ENCODE assay signal across 22 mouse cellular contexts in the genomic region with DNA sequence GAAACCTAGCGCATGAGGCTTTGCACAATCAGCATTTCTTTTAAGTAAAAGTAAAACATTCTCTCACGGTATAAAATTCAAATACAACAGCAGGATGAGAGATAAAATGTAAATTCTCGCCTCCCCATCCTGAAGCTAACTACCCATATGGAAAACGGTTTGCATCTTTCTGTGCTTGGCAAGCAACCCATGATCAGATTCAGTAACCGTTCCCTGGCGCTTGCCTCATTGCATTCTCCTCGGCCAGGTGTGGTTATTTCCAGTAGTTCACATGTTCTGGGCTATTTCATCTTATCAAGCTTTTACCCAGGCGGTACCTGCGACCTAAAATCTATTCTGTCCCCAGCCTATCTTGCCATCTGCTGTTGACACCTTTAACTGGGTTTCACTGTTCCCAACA.
DNase-seq lines count a peak whose midpoint lies in the region; TF ChIP-seq lines count a peak whose summit lies in the region.
"Had no signal": no experiment of that assay in that cellular context is flagged by ENCODE, and none has a peak within 500 bp of the region (broad histone marks: within the 10 kb centered on the region; RNA-seq: fewer than 3 reads in every experiment).

No protein-coding gene starts in this region.

- no peaks in the 10 kb centered on the region for H3K36me3 ChIP-seq in heart, adult 2 months (ENCODE audit: control insufficient read depth, insufficient read depth, low read length)
- H3K36me3 ChIP-seq: embryonic facial prominence, embryonic 13.5 days; embryonic facial prominence, embryonic 15.5 days; forebrain, embryonic 10.5 days; forebrain, embryonic 12.5 days had no signal

- H3K4me3 ChIP-seq in heart, adult 2 months = no peak overlapping the region
- H3K4me3 ChIP-seq: embryonic facial prominence, embryonic 13.5 days; embryonic facial prominence, embryonic 15.5 days; erythroblast, embryonic 14.5 days; forebrain, embryonic 10.5 days; forebrain, embryonic 12.5 days had no signal

- peak; percentile 64 for DNase-seq in heart, adult 11 months
- DNase-seq in heart, adult 2 months = no peak
- DNase-seq in layer of hippocampus, adult 9-11 months = peak; percentile 34
- no peak for DNase-seq in layer of hippocampus, adult 9-10 months (ENCODE audit: low spot score)
- peak; percentile 36 for DNase-seq in right cerebral cortex, postnatal 25 days
- DNase-seq in right cerebral cortex, postnatal 36 days (ENCODE audit: low spot score in 2 of 2) = no peak
- DNase-seq in adrenal gland, postnatal 25 days = no peak
- DNase-seq: adrenal gland, adult 2 months; adrenal gland, postnatal 10 days; adrenal gland, postnatal 36 days; cerebellum, adult 11 months; cerebellum, adult 18-20 months; cerebellum, adult 8-10 months; cerebellum, adult 9-11 months; cerebellum, postnatal 14 days; cerebellum, postnatal 36 days; embryo, embryonic 11 days had no signal

- WGBS in heart, adult 2 months = 80% methylated on average over 9 of the region's 9 CpGs

- no peaks in the 10 kb centered on the region for H3K79me2 ChIP-seq in heart, adult 2 months (replicated peaks; ENCODE audit: control insufficient read depth, insufficient read depth, low read length)

- TF ChIP-seq EP300 in heart, adult 2 months (IDR thresholded peaks at IDR 0.05; ENCODE audit: insufficient read depth, low read depth, low read length) = no peak

- no peak overlapping the region for H3K27ac ChIP-seq in heart, adult 2 months
- H3K27ac ChIP-seq: embryonic facial prominence, embryonic 13.5 days; embryonic facial prominence, embryonic 15.5 days; forebrain, embryonic 10.5 days; forebrain, embryonic 12.5 days had no signal

- H3K9ac ChIP-seq in heart, adult 2 months (ENCODE audit: low read depth, low read length) = no peak overlapping the region
- H3K9ac ChIP-seq: embryonic facial prominence, embryonic 13.5 days; embryonic facial prominence, embryonic 15.5 days; forebrain, embryonic 12.5 days had no signal

- intact Hi-C loops in heart, adult 2 months (cut with DNase I) = no loop called here

- no peaks in the 10 kb centered on the region for H3K27me3 ChIP-seq in heart, adult 2 months (ENCODE audit: control insufficient read depth, insufficient read depth, low read length)
- H3K27me3 ChIP-seq: embryonic facial prominence, embryonic 13.5 days; embryonic facial prominence, embryonic 15.5 days had no signal

- TF ChIP-seq CTCF in heart, adult 2 months (IDR thresholded peaks at IDR 0.05) = no peak

- H3K4me1 ChIP-seq in heart, adult 2 months (ENCODE audit: control insufficient read depth, insufficient read depth, low read length) = no peaks in the 10 kb centered on the region
- H3K4me1 ChIP-seq: embryonic facial prominence, embryonic 13.5 days; embryonic facial prominence, embryonic 15.5 days; forebrain, embryonic 12.5 days had no signal

- no peak for TF ChIP-seq POLR2A in heart, adult 2 months (IDR thresholded peaks at IDR 0.05; ENCODE audit: insufficient read depth, low read depth, low read length)

Comparison
In these comparisons a context has a peak if more than half of its experiments do, and no peak if none do; other contexts are left out.
1. DNase-seq: peak in heart, adult 11 months (single experiment), layer of hippocampus, adult 9-11 months (single experiment) and right cerebral cortex, postnatal 25 days (single experiment); none in heart, adult 2 months (0 of 2), layer of hippocampus, adult 9-10 months (single experiment), right cerebral cortex, postnatal 36 days (0 of 2) and adrenal gland, postnatal 25 days (single experiment).